Mouse (Mus musculus): Measurements from ENCODE around the gene Gm9780. TPM values are rescaled to one million over a fixed set of nuclear protein-coding genes. Genes with fewer than 3 reads are reported as not detected.

Gm9780 gene
- total RNA-seq, 2 experiments from 2014 or later = 7.9 to 12.5 TPM

Other genes starting within 250 kb of the Gm9780 start
- 10 to 100 TPM; 79.2 to 96.7 TPM for gene Anxa11, start 200.6 kb downstream of the Gm9780 start, total RNA-seq (2021)
- gene Plac9a, start 139.6 kb downstream of the Gm9780 start, total RNA-seq (2021) = 1 to 10 TPM; 1.8 to 2.7 TPM
- under 1 TPM; 0.15 to 0.86 TPM for gene Tmem254a, start 115.0 kb downstream of the Gm9780 start, total RNA-seq (2021)
- gene Cphx1, start 104.4 kb downstream of the Gm9780 start, total RNA-seq (2021) = not detected
- under 1 TPM; 0.38 to 0.46 TPM for gene Duxbl1, start 64.1 kb downstream of the Gm9780 start, total RNA-seq (2021)
- 1 to 10 TPM; 5.5 to 7.2 TPM for gene Tmem254c, start 24.6 kb upstream of the Gm9780 start, total RNA-seq (2021)
- gene Cphx2, start 38.8 kb upstream of the Gm9780 start, total RNA-seq (2021) = not detected
- gene Cphx3, start 39.6 kb upstream of the Gm9780 start, total RNA-seq (2021) = not detected
- not detected for gene Duxbl2, start 75.6 kb upstream of the Gm9780 start, total RNA-seq (2021)
- 10 to 100 TPM; 26.0 to 59.2 TPM for gene Plac9b, start 139.8 kb upstream of the Gm9780 start, total RNA-seq (2021)
- 1 to 10 TPM in 1 of 2 experiments, under 1 TPM in 1; 0.84 to 1.3 TPM for gene Tmem254b, start 164.3 kb upstream of the Gm9780 start, total RNA-seq (2021)
- gene Duxbl3, start 215.3 kb upstream of the Gm9780 start, total RNA-seq (2021) = not detected